Mouse (Mus musculus) forebrain, embryonic 14.5 days (tissue): Measurements from ENCODE around the gene Xylt1. TPM values are rescaled to one million over a fixed set of nuclear protein-coding genes. Genes with fewer than 3 reads are reported as not detected.

ENCODE experiments used
- ATAC-seq: fragments of 200-750 bp; cut with Nextera tagmentation; 2 replicates; pipeline ENCODE4 v1.8.0; 2017; ENCODE audit warnings: mild to moderate bottlenecking, moderate library complexity
- DNase-seq: peaks from one replicate; pipeline ENCODE4 v3.0.0-alpha.2; 2015; ENCODE audit warnings: low spot score
- H3K27ac ChIP-seq: fragments of 300-500 bp; sonication (generic); 2 replicates; pipeline ENCODE4 v1.5.1; 2014; ENCODE audit warnings: low read depth, mild to moderate bottlenecking, control low read depth, low read length, moderate library complexity
- H3K27me3 ChIP-seq: fragments of 300-500 bp; sonication (generic); replicated peaks from 2 replicates; pipeline ENCODE4 v1.6.1; 2014; ENCODE audit warnings: low read length, control low read depth, mixed read lengths; ENCODE audit not compliant: control insufficient read depth, insufficient read depth
- H3K36me3 ChIP-seq: fragments of 300-500 bp; sonication (generic); 2 replicates; pipeline ENCODE4 v1.6.1; 2014; ENCODE audit warnings: low read length, control low read depth; ENCODE audit not compliant: control insufficient read depth, insufficient read depth
- H3K4me1 ChIP-seq: fragments of 300-500 bp; sonication (generic); 2 replicates; pipeline ENCODE4 v1.6.1; 2014; ENCODE audit warnings: antibody characterized with exemption, low read length, control low read depth; ENCODE audit not compliant: control insufficient read depth, insufficient read depth
- H3K4me2 ChIP-seq: fragments of 300-500 bp; sonication (generic); 2 replicates; pipeline ENCODE4 v1.6.1; 2014; ENCODE audit warnings: mild to moderate bottlenecking, control low read depth, low read length
- H3K4me3 ChIP-seq: fragments of 300-500 bp; sonication (generic); 2 replicates; pipeline ENCODE4 v1.5.1; 2014; ENCODE audit warnings: low read depth, low read length, control low read depth
- H3K9ac ChIP-seq: fragments of 300-500 bp; sonication (generic); 2 replicates; pipeline ENCODE4 v1.6.1; 2014; ENCODE audit warnings: mild to moderate bottlenecking, low read length, control low read depth, moderate library complexity
- H3K9me3 ChIP-seq: fragments of 300-500 bp; sonication (generic); replicated peaks from 2 replicates; pipeline ENCODE4 v1.6.1; 2016; ENCODE audit warnings: low read length, control low read depth, mixed read lengths; ENCODE audit not compliant: control insufficient read depth
- WGBS: fragments of 180-500 bp; shearing (Covaris S2); extraction: QIAGEN DNeasy Blood & Tissue Kit; methylation state at CpG from one replicate; pipeline ENCODE4 v1.1.7; 2014; 5-methylcytosine and 5-hydroxymethylcytosine counted together
- polyA plus RNA-seq: library from polyadenylated mRNA; unstranded; fragments of >200 nt; fragmentation: Nextera tagmentation; extraction: Ambion mirVana; gene quantifications from 2 replicates; pipeline ENCODE4 v1.2.1, GENCODE M21; 2014

Xylt1 gene
- polyA plus RNA-seq, 1 experiment from 2014 or later, result 1.5 TPM

DNA sequence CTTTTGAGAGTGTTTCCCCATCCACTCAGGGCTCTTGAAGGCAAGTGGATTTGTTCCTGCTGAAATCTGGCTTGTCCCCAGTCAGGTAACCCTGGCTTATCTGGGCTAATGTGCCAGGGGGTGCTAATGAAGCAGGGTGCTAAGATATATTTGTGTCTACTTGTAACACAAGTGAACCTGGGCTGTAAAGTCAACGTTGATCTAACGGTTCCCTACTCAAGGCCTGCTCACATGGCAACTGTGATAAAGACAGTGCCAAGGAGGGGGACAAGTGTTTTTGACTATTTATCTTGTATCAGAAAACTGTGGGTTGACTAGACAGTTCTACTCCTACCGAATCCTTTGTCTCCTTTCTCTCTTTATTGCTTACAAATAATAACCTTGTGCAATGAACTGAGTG is 8.3 kb downstream of the Xylt1 start:
- no peak for DNase-seq
- 90% methylated on average over 3 of the region's 3 CpGs for WGBS
- Histone ChIP-seq H3K27ac (no peak overlapping the region), H3K36me3 (no peaks in the 10 kb centered on the region), H3K9ac (no peak overlapping the region), H3K27me3 (no peaks in the 10 kb centered on the region), H3K4me3 (no peak overlapping the region), H3K4me2 (no peak overlapping the region), H3K4me1 (peaks cover 6% of the 10 kb centered on the region), H3K9me3 (no peaks in the 10 kb centered on the region)
- ATAC-seq, result no peak

DNA sequence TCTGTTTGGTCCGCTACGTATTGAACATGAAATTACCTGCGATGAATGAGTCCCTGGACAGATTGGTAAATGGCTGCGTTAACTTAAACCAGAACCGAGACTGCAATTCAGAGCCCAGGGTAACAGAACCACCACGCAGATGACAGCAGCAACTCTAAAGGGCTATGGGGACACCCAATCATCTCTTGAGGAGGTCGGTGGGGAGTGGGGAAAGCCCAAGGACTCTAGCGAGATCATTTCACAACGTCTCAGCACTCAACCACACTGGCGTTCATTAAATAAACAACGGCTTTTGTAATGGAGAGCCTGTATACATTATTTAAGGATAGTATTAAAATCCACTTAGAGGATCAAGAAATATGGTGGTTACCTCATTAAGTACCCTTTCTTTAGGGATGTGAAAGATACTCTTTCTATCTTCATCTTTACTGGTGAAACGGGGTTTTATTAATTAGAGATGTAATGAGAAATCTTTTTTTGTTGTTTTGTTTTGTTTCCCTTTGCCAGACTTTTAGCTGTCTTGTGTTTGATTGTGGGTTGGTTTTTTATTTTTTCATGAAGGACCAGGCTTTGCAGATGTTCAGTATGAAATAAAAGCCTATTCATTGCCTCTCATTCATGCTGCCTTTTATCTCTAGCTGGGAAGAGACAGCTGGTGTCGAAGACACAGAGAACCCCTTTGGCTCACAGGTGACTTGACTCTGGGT is 12.2 kb downstream of the Xylt1 start:
- Histone ChIP-seq H3K4me3 (no peak overlapping the region), H3K4me1 (no peaks in the 10 kb centered on the region), H3K4me2 (no peak overlapping the region), H3K27ac (no peak overlapping the region), H3K9me3 (no peaks in the 10 kb centered on the region), H3K9ac (no peak overlapping the region), H3K36me3 (no peaks in the 10 kb centered on the region), H3K27me3 (no peaks in the 10 kb centered on the region)
- WGBS, result 64% methylated on average over 13 of the region's 13 CpGs
- ATAC-seq, result no peak
- no peak for DNase-seq

GRCm38 (mm10) chr7:117393976-117394375 is 13.2 kb downstream of the Xylt1 start:
- H3K4me1 ChIP-seq, result no peaks in the 10 kb centered on the region
- no peak for DNase-seq
- H3K9ac ChIP-seq, result no peak overlapping the region
- no peaks in the 10 kb centered on the region for H3K27me3 ChIP-seq
- H3K9me3 ChIP-seq, result no peaks in the 10 kb centered on the region
- ATAC-seq, result no peak
- no peak overlapping the region for H3K27ac ChIP-seq
- WGBS, result 85% methylated on average over 4 of the region's 4 CpGs
- H3K36me3 ChIP-seq, result no peaks in the 10 kb centered on the region
- H3K4me3 ChIP-seq, result no peak overlapping the region
- H3K4me2 ChIP-seq, result no peak overlapping the region

- H3K4me1 ChIP-seq, result no peaks in the 10 kb centered on the region
- H3K27me3 ChIP-seq, result no peaks in the 10 kb centered on the region
- no peak overlapping the region for H3K9ac ChIP-seq
- no peaks in the 10 kb centered on the region for H3K9me3 ChIP-seq
- H3K36me3 ChIP-seq, result no peaks in the 10 kb centered on the region
- no peak overlapping the region for H3K4me2 ChIP-seq
- ATAC-seq (no peak), DNase-seq (no peak)
- no peak overlapping the region for H3K27ac ChIP-seq
- no peak overlapping the region for H3K4me3 ChIP-seq
- WGBS, result 91% methylated on average over 6 of the region's 6 CpGs
These were observed 13.6 kb downstream of the Xylt1 start for GRCm38 (mm10) chr7:117394380-117394779.

GRCm38 (mm10) chr7:117395511-117395910 is 14.7 kb downstream of the Xylt1 start:
- DNase-seq (no peak), ATAC-seq (no peak)
- Histone ChIP-seq H3K4me1 (no peaks in the 10 kb centered on the region), H3K27ac (no peak overlapping the region), H3K36me3 (no peaks in the 10 kb centered on the region), H3K4me2 (no peak overlapping the region), H3K4me3 (no peak overlapping the region), H3K9ac (no peak overlapping the region), H3K27me3 (no peaks in the 10 kb centered on the region), H3K9me3 (no peaks in the 10 kb centered on the region)
- WGBS, result 77% methylated on average over 6 of the region's 6 CpGs

DNA sequence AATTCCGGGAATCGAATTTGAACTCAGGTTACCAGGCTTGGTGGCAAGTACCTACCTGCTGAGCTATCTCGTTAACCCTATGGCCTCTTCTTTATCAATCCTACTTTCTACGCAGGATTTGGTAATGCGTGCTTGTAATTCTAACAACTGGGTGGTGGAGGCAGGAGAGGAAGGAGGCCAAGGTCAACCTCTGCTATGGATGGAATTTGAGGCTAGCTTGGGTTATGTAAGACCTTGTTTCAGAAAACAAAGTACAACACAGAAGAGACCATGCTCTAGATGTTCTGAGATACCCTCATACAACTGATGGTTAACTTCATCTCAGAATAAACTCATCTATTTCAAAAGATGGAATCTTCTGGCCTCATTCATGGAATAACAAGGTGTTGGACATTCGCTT is 17.1 kb downstream of the Xylt1 start:
- H3K36me3 ChIP-seq, result no peaks in the 10 kb centered on the region
- DNase-seq (no peak), ATAC-seq (no peak)
- 86% methylated on average over 6 of the region's 6 CpGs for WGBS
- no peaks in the 10 kb centered on the region for H3K27me3 ChIP-seq
- H3K9ac ChIP-seq, result no peak overlapping the region
- H3K9me3 ChIP-seq, result no peaks in the 10 kb centered on the region
- H3K27ac ChIP-seq, result no peak overlapping the region
- H3K4me3 ChIP-seq, result no peak overlapping the region
- H3K4me1 ChIP-seq, result peaks cover 14% of the 10 kb centered on the region
- H3K4me2 ChIP-seq, result no peak overlapping the region

DNA sequence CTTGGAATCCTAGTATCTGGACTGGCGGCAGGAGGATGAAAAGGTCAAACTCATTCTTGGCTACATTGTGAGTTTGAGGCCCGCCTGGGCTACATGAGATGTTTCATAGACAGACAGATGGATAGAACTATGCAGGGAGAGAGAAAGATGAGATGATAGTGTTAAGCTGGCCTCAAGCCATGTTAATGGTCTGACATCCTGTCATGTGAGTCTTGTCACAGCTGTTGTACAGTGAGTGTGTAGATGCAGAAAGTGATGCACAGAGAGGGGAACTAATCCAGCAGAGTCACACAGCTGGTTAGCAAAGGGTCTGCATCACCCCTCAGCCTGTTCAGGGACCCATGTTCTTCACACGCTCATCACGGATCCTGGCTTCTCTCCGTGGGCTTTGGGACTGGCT is 19.2 kb downstream of the Xylt1 start:
- ATAC-seq (no peak), DNase-seq (no peak)
- H3K4me1 ChIP-seq, result peaks cover 14% of the 10 kb centered on the region
- H3K9me3 ChIP-seq, result no peaks in the 10 kb centered on the region
- H3K27ac ChIP-seq, result no peak overlapping the region
- no peak overlapping the region for H3K9ac ChIP-seq
- H3K36me3 ChIP-seq, result no peaks in the 10 kb centered on the region
- H3K27me3 ChIP-seq, result no peaks in the 10 kb centered on the region
- 86% methylated on average over 5 of the region's 5 CpGs for WGBS
- H3K4me3 ChIP-seq, result no peak overlapping the region
- H3K4me2 ChIP-seq, result no peak overlapping the region

DNA sequence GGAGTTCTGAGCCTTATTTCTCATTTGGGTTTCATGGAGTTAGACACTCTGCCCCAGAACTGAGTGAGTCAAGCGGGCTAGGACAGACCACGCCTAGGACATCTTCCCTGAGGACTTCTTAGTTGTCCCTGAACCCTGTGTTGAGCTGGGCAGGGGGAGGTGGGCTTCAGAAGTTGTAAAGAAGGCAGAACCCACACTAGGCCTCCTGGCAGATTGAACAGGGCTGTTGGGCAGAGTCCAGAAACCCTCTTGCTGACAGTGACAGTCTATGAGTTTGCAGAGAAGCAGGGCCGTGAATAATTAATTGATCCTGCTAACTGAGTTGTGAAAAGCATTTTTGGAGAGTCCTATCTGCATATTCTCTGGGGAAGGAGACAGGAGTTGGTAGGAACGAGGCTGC is 20.8 kb downstream of the Xylt1 start:
- ATAC-seq (peak; percentile 32; the same call in 1 of the 2 replicates), DNase-seq (peak; percentile 63)
- peak overlapping the region; percentile 54; the same call in 1 of the 2 replicates for H3K27ac ChIP-seq
- 49% methylated on average over 4 of the region's 4 CpGs for WGBS
- no peaks in the 10 kb centered on the region for H3K36me3 ChIP-seq
- H3K4me3 ChIP-seq, result no peak overlapping the region
- H3K27me3 ChIP-seq, result no peaks in the 10 kb centered on the region
- H3K4me2 ChIP-seq, result no peak overlapping the region
- no peak overlapping the region for H3K9ac ChIP-seq
- H3K4me1 ChIP-seq, result peaks cover 14% of the 10 kb centered on the region
- H3K9me3 ChIP-seq, result no peaks in the 10 kb centered on the region

- peaks cover 10% of the 10 kb centered on the region for H3K4me1 ChIP-seq
- ATAC-seq (no peak), DNase-seq (no peak)
- 94% methylated on average over 3 of the region's 3 CpGs for WGBS
- H3K9ac ChIP-seq, result no peak overlapping the region
- H3K27me3 ChIP-seq, result no peaks in the 10 kb centered on the region
- H3K4me2 ChIP-seq, result no peak overlapping the region
- H3K9me3 ChIP-seq, result no peaks in the 10 kb centered on the region
- no peak overlapping the region for H3K27ac ChIP-seq
- no peaks in the 10 kb centered on the region for H3K36me3 ChIP-seq
- H3K4me3 ChIP-seq, result no peak overlapping the region
These were observed 25.6 kb downstream of the Xylt1 start for GRCm38 (mm10) chr7:117406336-117406735.
